Mouse (Mus musculus) heart, postnatal 0 days (tissue): Measurements from ENCODE around the gene Rarg.

Source experiments
- CTCF ChIP-seq: IDR thresholded peaks from 2 replicates; pipeline ENCODE4 v1.5.1; 2016; ENCODE audit warnings: antibody characterized with exemption, control low read depth, low read depth
- EP300 ChIP-seq: IDR thresholded peaks from 2 replicates; pipeline ENCODE4 v1.6.1; 2016; ENCODE audit warnings: antibody characterized with exemption, low read depth

DNA sequence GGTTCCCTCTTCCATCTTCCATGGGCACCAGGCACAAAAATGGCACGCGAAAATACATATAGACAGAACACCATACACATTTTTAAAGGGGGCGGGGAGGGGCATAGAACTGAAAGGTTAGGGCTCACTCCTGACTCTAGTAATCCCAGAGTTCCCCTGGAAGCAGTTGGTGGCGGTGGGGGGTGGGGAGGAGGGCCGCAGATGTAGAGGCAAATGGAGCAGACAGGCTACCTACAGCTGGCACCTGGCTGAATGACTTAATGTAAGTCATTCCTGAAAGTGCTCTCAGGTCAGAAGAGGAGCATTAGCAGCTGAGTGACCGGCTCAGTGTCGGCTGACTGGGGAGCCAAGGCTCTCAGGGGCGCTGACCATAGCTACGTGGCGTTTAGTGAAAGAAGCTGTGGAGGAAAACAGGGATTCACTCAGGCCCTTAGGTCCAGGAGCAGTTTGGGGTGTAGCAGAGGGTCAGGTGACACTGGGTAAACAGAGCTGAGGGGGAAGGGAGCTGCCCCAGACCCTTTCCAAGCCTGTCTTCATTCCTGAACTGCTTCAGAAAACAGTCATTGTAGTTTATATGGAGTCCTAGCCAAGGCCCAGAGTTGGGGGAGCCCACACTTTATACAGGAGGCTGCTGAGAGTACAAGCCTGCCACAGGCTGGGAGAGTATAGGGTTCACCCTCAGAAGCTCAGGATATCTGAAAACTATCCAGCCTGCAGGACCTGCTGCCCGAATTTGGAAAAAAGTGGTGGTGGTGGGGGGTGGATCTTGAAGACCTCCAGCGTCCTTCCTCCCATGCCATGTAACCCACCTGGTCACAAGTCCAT lies 14.7 kb downstream of the Rarg start:
- no peak for TF ChIP-seq CTCF
- no peak for TF ChIP-seq EP300
